Mouse (Mus musculus) liver, adult 2 months (tissue): ENCODE measurements around the gene Zeb2. TPM values are rescaled to one million over a fixed set of nuclear protein-coding genes. Genes with fewer than 3 reads are reported as not detected.
A peak's percentile ranks its signal among the peaks of the same experiment; 100 is the strongest.

Experiments used
- DNase-seq: peaks from one replicate; pipeline ENCODE4 v3.0.0-alpha.2; 2011; ENCODE audit warnings: low read depth, low spot score; ENCODE audit errors: extremely low read depth
- H3K27ac ChIP-seq: fragments of 200-500 bp; replicated peaks from 2 replicates; pipeline ENCODE4 v1.5.1; 2012; ENCODE audit warnings: low read depth, mild to moderate bottlenecking, control low read depth, inconsistent platforms, low read length; ENCODE audit not compliant: insufficient read depth
- H3K27me3 ChIP-seq: fragments of 200-500 bp; 2 replicates; pipeline ENCODE4 v1.6.1; 2012; ENCODE audit warnings: mild to moderate bottlenecking, moderate library complexity, low read length, inconsistent platforms; ENCODE audit not compliant: control insufficient read depth, insufficient read depth
- H3K36me3 ChIP-seq: fragments of 200-500 bp; 2 replicates; pipeline ENCODE4 v1.6.1; 2012; ENCODE audit warnings: low read length, inconsistent platforms; ENCODE audit not compliant: control insufficient read depth, insufficient read depth
- H3K4me1 ChIP-seq: fragments of 200-500 bp; 2 replicates; pipeline ENCODE4 v1.6.1; 2011; ENCODE audit warnings: low read length; ENCODE audit not compliant: control insufficient read depth, insufficient read depth
- H3K4me3 ChIP-seq: fragments of 200-500 bp; 2 replicates; pipeline ENCODE4 v1.5.1; 2011; ENCODE audit warnings: low read depth, mild to moderate bottlenecking, control low read depth, low read length, moderate library complexity; ENCODE audit not compliant: insufficient read depth
- H3K79me2 ChIP-seq: fragments of 200-500 bp; 2 replicates; pipeline ENCODE4 v1.6.1; 2012; ENCODE audit warnings: inconsistent platforms, mild to moderate bottlenecking, low read length, moderate library complexity; ENCODE audit not compliant: control insufficient read depth, insufficient read depth
- H3K9ac ChIP-seq: fragments of 200-500 bp; 2 replicates; pipeline ENCODE4 v1.6.1; 2012; ENCODE audit warnings: low read depth, mild to moderate bottlenecking, control low read depth, inconsistent platforms, low read length
- CTCF ChIP-seq: fragments of 200-500 bp; IDR thresholded peaks from 2 replicates; pipeline ENCODE4 v1.5.1; 2011; ENCODE audit warnings: low read depth, low read length, control low read depth
- POLR2A ChIP-seq: fragments of 200-500 bp; IDR thresholded peaks from 2 replicates; pipeline ENCODE4 v1.6.1; 2011; ENCODE audit warnings: low read length, control low read depth; ENCODE audit not compliant: insufficient read depth; ENCODE audit errors: extremely low read depth
- WGBS: fragments of 180-500 bp; shearing (Covaris S2); methylation state at CpG from one replicate; pipeline ENCODE4 v1.1.7; 2018; 5-methylcytosine and 5-hydroxymethylcytosine counted together
- polyA plus RNA-seq: library from polyadenylated mRNA; depleted of rRNA; stranded (reverse); fragments of >200 nt; gene quantifications from 2 replicates; pipeline ENCODE4 v1.2.3, GENCODE M21; 2012
- total RNA-seq: library from RNA; depleted of rRNA; stranded (reverse); fragments of >200 nt; gene quantifications from 2 replicates; pipeline ENCODE4 v1.2.3, GENCODE M21; 2014

Gene Zeb2
- total and polyA plus RNA-seq, 2 experiments = 4.9 to 15.5 TPM

GRCm38 (mm10) chr2:44960561-44960960 is 156.6 kb downstream of the Zeb2 start:
- H3K79me2 ChIP-seq = no peaks in the 10 kb centered on the region
- H3K27ac ChIP-seq = no peak overlapping the region
- H3K27me3 ChIP-seq = no peaks in the 10 kb centered on the region
- no peaks in the 10 kb centered on the region for H3K36me3 ChIP-seq
- H3K4me1 ChIP-seq = no peaks in the 10 kb centered on the region; the same call in 1 of the 2 replicates
- H3K4me3 ChIP-seq = no peak overlapping the region
- TF ChIP-seq CTCF (no peak), POLR2A (no peak)
- no peak overlapping the region for H3K9ac ChIP-seq
- 79% methylated on average over 3 of the region's 3 CpGs for WGBS
- DNase-seq = no peak

GRCm38 (mm10) chr2:44957329-44957797 is 159.8 kb downstream of the Zeb2 start:
- 95% methylated on average over 1 of the region's 1 CpGs for WGBS
- no peak for DNase-seq
- no peaks in the 10 kb centered on the region for H3K79me2 ChIP-seq
- H3K27me3 ChIP-seq = no peaks in the 10 kb centered on the region
- no peaks in the 10 kb centered on the region for H3K36me3 ChIP-seq
- H3K27ac ChIP-seq = no peak overlapping the region
- peaks cover 8% of the 10 kb centered on the region; the same call in 1 of the 2 replicates for H3K4me1 ChIP-seq
- no peak overlapping the region for H3K4me3 ChIP-seq
- TF ChIP-seq POLR2A (no peak), CTCF (no peak)
- H3K9ac ChIP-seq = no peak overlapping the region

- H3K36me3 ChIP-seq = no peaks in the 10 kb centered on the region
- DNase-seq = peak; percentile 54
- TF ChIP-seq POLR2A (no peak), CTCF (no peak)
- no peak overlapping the region for H3K4me3 ChIP-seq
- H3K4me1 ChIP-seq = peaks cover 17% of the 10 kb centered on the region; the same call in 1 of the 2 replicates
- H3K27me3 ChIP-seq = no peaks in the 10 kb centered on the region
- no peaks in the 10 kb centered on the region for H3K79me2 ChIP-seq
- H3K9ac ChIP-seq = no peak overlapping the region
- 50% methylated on average over 3 of the region's 3 CpGs for WGBS
- no peak overlapping the region for H3K27ac ChIP-seq
These were observed 161.0 kb downstream of the Zeb2 start for GRCm38 (mm10) chr2:44956232-44956631.

GRCm38 (mm10) chr2:44955506-44955905 is 161.7 kb downstream of the Zeb2 start:
- H3K27me3 ChIP-seq = no peaks in the 10 kb centered on the region
- H3K4me1 ChIP-seq = peaks cover 17% of the 10 kb centered on the region; the same call in 1 of the 2 replicates
- H3K27ac ChIP-seq = no peak overlapping the region
- H3K79me2 ChIP-seq = no peaks in the 10 kb centered on the region
- TF ChIP-seq POLR2A (no peak), CTCF (no peak)
- no peak overlapping the region for H3K4me3 ChIP-seq
- no peak overlapping the region for H3K9ac ChIP-seq
- H3K36me3 ChIP-seq = no peaks in the 10 kb centered on the region
- 95% methylated on average over 6 of the region's 6 CpGs for WGBS
- DNase-seq = no peak

GRCm38 (mm10) chr2:44954180-44954579 is 163.0 kb downstream of the Zeb2 start:
- Histone ChIP-seq H3K79me2 (no peaks in the 10 kb centered on the region), H3K4me3 (no peak overlapping the region), H3K27ac (no peak overlapping the region), H3K9ac (no peak overlapping the region), H3K36me3 (no peaks in the 10 kb centered on the region), H3K4me1 (peaks cover 17% of the 10 kb centered on the region; the same call in 1 of the 2 replicates), H3K27me3 (no peaks in the 10 kb centered on the region)
- TF ChIP-seq CTCF (no peak), POLR2A (no peak)
- no peak for DNase-seq
- WGBS = 60% methylated on average over 1 of the region's 1 CpGs

GRCm38 (mm10) chr2:44952830-44953422 is 164.3 kb downstream of the Zeb2 start:
- DNase-seq = peak; percentile 97
- peak overlapping the region; percentile 48 for H3K27ac ChIP-seq
- no peaks in the 10 kb centered on the region for H3K79me2 ChIP-seq
- 8% methylated on average over 6 of the region's 6 CpGs for WGBS
- no peak for TF ChIP-seq POLR2A
- TF ChIP-seq CTCF = no peak
- H3K9ac ChIP-seq = no peak overlapping the region; the same call in 1 of the 2 replicates
- no peaks in the 10 kb centered on the region for H3K27me3 ChIP-seq
- H3K4me1 ChIP-seq = peaks cover 17% of the 10 kb centered on the region; the same call in 1 of the 2 replicates
- H3K36me3 ChIP-seq = no peaks in the 10 kb centered on the region
- peak overlapping the region; percentile 36 for H3K4me3 ChIP-seq
